Mouse (Mus musculus) mouse trophoblast stem cell (cell line): ENCODE results near the gene Plpp1.

Experiments used
- in situ Hi-C, 2 experiments: fragments of 300-500 bp; cut with MseI, MboI; formaldehyde crosslinking; loops; 2 replicates in 1 of 2; 3 replicates in 1 of 2; pipeline ENCODE4 v1.15.1; 2025

Plpp1 gene

GRCm38 (mm10) chr13:112800597-112801380, at the start of gene Plpp1:
Plpp1 (plus strand) TSS chr13:112800792.
- in situ Hi-C loops: no loop called here

- in situ Hi-C loops: no loop called here
Observed at GRCm38 (mm10) chr13:112751454-112752308, 48.9 kb upstream of the Plpp1 start.

- in situ Hi-C loops: no loop called here
Observed at GRCm38 (mm10) chr13:112752309-112752975, 48.1 kb upstream of the Plpp1 start.

DNA sequence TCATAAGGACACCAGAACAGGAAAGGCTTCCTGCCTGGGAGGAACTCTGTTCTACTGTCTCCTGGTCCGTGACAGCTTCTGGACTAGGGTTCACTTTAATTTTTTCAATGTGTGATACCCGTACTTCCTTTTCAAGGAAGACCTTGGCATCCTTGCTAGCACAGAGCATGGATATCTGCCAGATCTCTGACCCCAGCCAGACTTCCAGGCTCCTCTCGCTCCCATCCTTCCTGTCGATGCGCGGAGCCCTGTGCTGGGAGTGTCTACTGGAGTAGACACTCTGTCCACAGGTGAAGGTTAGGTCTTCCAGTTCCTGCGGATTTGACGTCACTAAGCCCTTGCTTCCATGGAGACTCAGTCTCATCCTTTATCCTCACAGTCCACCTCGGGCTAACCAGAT, 47.1 kb upstream of the Plpp1 start:
- in situ Hi-C loops: no loop called here

GRCm38 (mm10) chr13:112754871-112755270, 45.7 kb upstream of the Plpp1 start:
- in situ Hi-C loops: no loop called here

- in situ Hi-C loops: no loop called here
Observed at GRCm38 (mm10) chr13:112755507-112756010, 45.0 kb upstream of the Plpp1 start.

- in situ Hi-C loops: no loop called here
Observed at GRCm38 (mm10) chr13:112757395-112757794, 43.2 kb upstream of the Plpp1 start.

GRCm38 (mm10) chr13:112758546-112759090, 42.0 kb upstream of the Plpp1 start:
- in situ Hi-C loops: no loop called here

DNA sequence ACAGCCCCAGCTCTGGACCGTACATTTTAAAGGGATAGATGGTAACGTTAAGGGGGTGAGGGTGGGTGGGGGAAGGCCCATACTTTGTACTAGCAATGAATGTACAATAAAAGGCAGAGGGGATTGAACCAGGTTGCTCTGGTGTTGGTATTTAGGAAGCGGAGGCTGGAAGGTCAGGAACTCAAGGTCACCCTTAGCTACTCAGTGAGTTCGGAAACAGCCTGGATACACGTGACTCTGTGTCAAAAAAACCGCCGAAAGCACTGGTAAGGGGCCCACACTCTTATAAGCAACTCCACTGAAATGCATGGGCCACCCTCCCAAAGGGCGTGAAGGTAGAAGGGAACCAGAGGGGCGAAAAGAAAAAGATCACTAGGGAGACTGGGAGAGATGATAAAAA, 41.2 kb upstream of the Plpp1 start:
- in situ Hi-C loops: no loop called here

- in situ Hi-C loops: no loop called here
Observed at GRCm38 (mm10) chr13:112759777-112760537, 40.6 kb upstream of the Plpp1 start.

- in situ Hi-C loops: no loop called here
Observed at GRCm38 (mm10) chr13:112760538-112760881, 40.1 kb upstream of the Plpp1 start.

DNA sequence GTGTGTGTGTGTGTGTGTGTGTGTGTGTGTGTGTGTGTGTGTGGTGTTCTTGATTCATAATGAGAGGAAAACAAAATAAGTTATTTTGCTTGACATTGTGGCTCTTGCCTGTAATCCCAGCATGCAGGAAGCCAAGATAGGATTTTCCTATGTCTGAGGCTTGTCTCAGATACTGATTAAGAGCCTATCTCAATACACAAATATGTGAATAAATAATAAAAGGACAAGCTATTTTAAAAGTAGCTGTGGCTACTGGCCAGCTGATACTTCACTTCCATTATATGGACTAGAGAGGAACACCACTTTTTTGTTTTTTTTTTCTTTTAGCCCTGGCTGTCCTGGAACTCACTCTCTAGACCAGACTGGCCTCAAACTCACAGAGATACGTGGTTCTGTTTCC, 38.8 kb upstream of the Plpp1 start:
- in situ Hi-C loops: no loop called here

- in situ Hi-C loops: no loop called here
Observed at GRCm38 (mm10) chr13:112762548-112762947, 38.0 kb upstream of the Plpp1 start.

- in situ Hi-C loops: no loop called here
Observed at GRCm38 (mm10) chr13:112763531-112764091, 37.0 kb upstream of the Plpp1 start.

GRCm38 (mm10) chr13:112764556-112764955, 36.0 kb upstream of the Plpp1 start:
- in situ Hi-C loops: no loop called here

- in situ Hi-C loops: no loop called here
Observed at GRCm38 (mm10) chr13:112765654-112766053, 34.9 kb upstream of the Plpp1 start.

GRCm38 (mm10) chr13:112770528-112771328, 29.9 kb upstream of the Plpp1 start:
- in situ Hi-C loops: no loop called here

DNA sequence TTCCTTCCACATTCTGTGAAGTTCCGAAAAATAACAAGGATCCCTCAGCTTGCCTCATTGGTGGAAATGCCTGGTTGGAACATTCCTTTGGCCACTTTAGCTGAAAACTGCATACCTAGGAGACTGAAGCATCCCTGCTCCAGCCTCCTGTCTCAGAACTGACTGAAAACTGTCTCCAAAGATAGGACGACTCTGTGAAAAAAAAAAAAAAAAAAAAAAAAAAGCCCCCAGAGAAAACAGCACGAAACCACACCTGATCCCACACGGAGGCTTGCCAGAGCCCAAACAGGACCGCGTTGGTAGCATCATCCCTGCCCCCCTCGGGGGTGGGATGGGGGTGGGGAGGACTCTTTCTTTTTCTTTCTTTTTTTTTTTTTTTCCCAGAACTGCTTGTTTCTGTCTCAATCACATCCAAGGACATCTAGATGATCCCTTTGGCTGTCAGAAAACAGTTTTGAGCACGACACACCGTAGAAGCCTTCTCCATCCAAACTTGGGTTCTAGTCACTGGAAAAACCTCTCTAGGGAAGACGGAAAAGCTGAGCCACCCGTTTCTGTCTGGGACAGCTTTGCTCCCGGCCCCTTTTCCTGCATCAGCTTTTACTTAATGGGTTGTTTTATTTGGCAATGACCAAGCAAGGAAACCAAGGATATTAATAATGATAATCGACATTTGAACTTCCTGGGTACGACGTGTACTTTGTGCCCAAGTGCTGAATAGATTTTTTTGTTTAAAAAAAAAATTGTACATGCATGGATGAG, 29.0 kb upstream of the Plpp1 start:
- in situ Hi-C loops: no loop called here

- in situ Hi-C loops: no loop called here
Observed at GRCm38 (mm10) chr13:112772252-112772651, 28.3 kb upstream of the Plpp1 start.
